Mouse (Mus musculus) erythroblast, embryonic 14.5 days (primary cell): ENCODE measurements around the gene Ttc16.

Experiments
- GATA1 ChIP-seq: IDR thresholded peaks from 2 replicates; pipeline ENCODE4 v1.6.1; 2012; ENCODE audit warnings: low read length, inconsistent platforms, mixed read lengths
- TAL1 ChIP-seq: IDR thresholded peaks from 3 replicates; pipeline ENCODE4 v1.6.1; 2012; ENCODE audit warnings: low read length, inconsistent platforms, mixed read lengths

GRCm38 (mm10) chr2:32731911-32732310 is 43.5 kb downstream of the Ttc16 start:
- TF ChIP-seq GATA1 (no peak), TAL1 (no peak)
